Mouse (Mus musculus) 3T3-L1 (cell line): ENCODE data around the gene Chd9.

ENCODE experiments used
- DNase-seq: peaks from one replicate; pipeline ENCODE4 v3.0.0-alpha.2; 2015; ENCODE audit warnings: low read depth, low spot score

The Chd9 gene

GRCm38 (mm10) chr8:90837440-90837839 lies 9.3 kb downstream of the Chd9 start:
- DNase-seq = no peak

- peak; percentile 99 for DNase-seq
These were observed 11.9 kb downstream of the Chd9 start for GRCm38 (mm10) chr8:90839725-90840714.

- DNase-seq = no peak
These were observed 13.2 kb downstream of the Chd9 start for GRCm38 (mm10) chr8:90841321-90841720.

- DNase-seq = no peak
These were observed 15.0 kb downstream of the Chd9 start for GRCm38 (mm10) chr8:90843127-90843526.

GRCm38 (mm10) chr8:90844179-90844967 lies 16.2 kb downstream of the Chd9 start:
- DNase-seq = no peak

- DNase-seq = no peak
These were observed 19.8 kb downstream of the Chd9 start for GRCm38 (mm10) chr8:90847980-90848379.

GRCm38 (mm10) chr8:90849462-90850050 lies 21.4 kb downstream of the Chd9 start:
- no peak for DNase-seq

GRCm38 (mm10) chr8:90851544-90851943 lies 23.4 kb downstream of the Chd9 start:
- no peak for DNase-seq

- DNase-seq = no peak
These were observed 26.0 kb downstream of the Chd9 start for GRCm38 (mm10) chr8:90853971-90854670.

- no peak for DNase-seq
These were observed 26.6 kb downstream of the Chd9 start for GRCm38 (mm10) chr8:90854671-90855161.

- DNase-seq = no peak
These were observed 28.0 kb downstream of the Chd9 start for GRCm38 (mm10) chr8:90856171-90856570.

GRCm38 (mm10) chr8:90856952-90857351 lies 28.8 kb downstream of the Chd9 start:
- DNase-seq = no peak

GRCm38 (mm10) chr8:90858071-90858470 lies 29.9 kb downstream of the Chd9 start:
- DNase-seq = no peak

GRCm38 (mm10) chr8:90861266-90861944 lies 33.3 kb downstream of the Chd9 start:
- no peak for DNase-seq

GRCm38 (mm10) chr8:90862038-90862437 lies 33.9 kb downstream of the Chd9 start:
- peak; percentile 62 for DNase-seq

- no peak for DNase-seq
These were observed 38.9 kb downstream of the Chd9 start for GRCm38 (mm10) chr8:90867061-90867460.

- DNase-seq = no peak
These were observed 39.8 kb downstream of the Chd9 start for GRCm38 (mm10) chr8:90867911-90868310.

GRCm38 (mm10) chr8:90868334-90868733 lies 40.2 kb downstream of the Chd9 start:
- DNase-seq = peak; percentile 54

GRCm38 (mm10) chr8:90869071-90869919 lies 41.1 kb downstream of the Chd9 start:
- DNase-seq = peak; percentile 98
